In genomic region chr7:144217192-144217591, GRCm38 (mm10) we compare ENCODE assay signal across 8 mouse cellular contexts.
DNase-seq lines count a peak whose midpoint lies in the region; ATAC-seq and TF ChIP-seq lines count a peak whose summit lies in the region.
"Had no signal": no experiment of that assay in that cellular context is flagged by ENCODE, and none has a peak within 500 bp of the region (broad histone marks: within the 10 kb centered on the region; RNA-seq: fewer than 3 reads in every experiment).

No protein-coding gene starts in this region.

- H3K9ac ChIP-seq in CH12.LX (ENCODE audit: insufficient read depth, low read depth) = no peak overlapping the region
- no peak overlapping the region for H3K9ac ChIP-seq in kidney, postnatal 0 days (ENCODE audit: low read depth, low read length)
- H3K9ac ChIP-seq: limb, embryonic 15.5 days had no signal

- no peaks in the 10 kb centered on the region for H3K36me3 ChIP-seq in CH12.LX (replicated peaks in 1 of 2; ENCODE audit: control insufficient read depth in 1 of 2, insufficient read depth in 1 of 2, low read length in 1 of 2)
- H3K36me3 ChIP-seq in kidney, postnatal 0 days (ENCODE audit: insufficient read depth, low read length) = no peaks in the 10 kb centered on the region
- H3K36me3 ChIP-seq: limb, embryonic 15.5 days had no signal

- intact Hi-C loops in gastrocnemius, adult 2 months (cut with DNase I) = loop anchor here (1.0 to 10.0 kb wide), 3 partner anchors 209 to 560 kb away; partner anchors contain the start of gene Fadd

- H3K9me3 ChIP-seq in CH12.LX (replicated peaks; ENCODE audit: low read length) = peaks cover 2% of the 10 kb centered on the region
- no peaks in the 10 kb centered on the region for H3K9me3 ChIP-seq in kidney, postnatal 0 days (replicated peaks; ENCODE audit: low read length)
- H3K9me3 ChIP-seq: limb, embryonic 15.5 days had no signal

- 4% methylated on average over 3 of the region's 3 CpGs for WGBS in kidney, postnatal 0 days

- no peaks in the 10 kb centered on the region for H3K4me1 ChIP-seq in CH12.LX (ENCODE audit: control insufficient read depth in 1 of 2, insufficient read depth in 2 of 2)
- H3K4me1 ChIP-seq in kidney, postnatal 0 days (replicated peaks; ENCODE audit: insufficient read depth, low read length) = no peaks in the 10 kb centered on the region
- H3K4me1 ChIP-seq: limb, embryonic 15.5 days had no signal

- H3K4me2 ChIP-seq in CH12.LX (ENCODE audit: insufficient read depth, low read depth, poor library complexity, severe bottlenecking) = no peak overlapping the region
- H3K4me2 ChIP-seq in kidney, postnatal 0 days (ENCODE audit: low read length) = no peak overlapping the region
- H3K4me2 ChIP-seq: limb, embryonic 15.5 days had no signal

- DNase-seq in CH12.LX (ENCODE audit: extremely low read depth) (peak; percentile 28), R1 (ENCODE audit: low read depth, low spot score) (peak; percentile 59)
- peak; percentile 80 to 86 for DNase-seq in cerebellum, postnatal 25 days
- peak; percentile 71 for DNase-seq in gastrocnemius, adult 2 months
- peak; percentile 82 for DNase-seq in kidney, postnatal 0 days (ENCODE audit: low spot score)
- DNase-seq in lung, postnatal 14 days = peak; percentile 71
- peak; percentile 74 to 83 for DNase-seq in right cerebral cortex, postnatal 10 days (ENCODE audit: low spot score in 2 of 2)

- 0 out of 2 replicates have a peak, but pooled peaks have one; percentile 44 for ATAC-seq in kidney, postnatal 0 days (replicated peaks; ENCODE audit: low FRiP score, low read depth)

- TF ChIP-seq POLR2A in CH12.LX (IDR thresholded peaks at IDR 0.05; ENCODE audit: low read depth, low read length) = no peak

- dilution Hi-C loops in CH12.LX (cut with MboI; ENCODE audit: extremely low pct_ligation_motif_present, extremely low pct_unique_long_range_greater_than_20kb, low sequenced_read_pairs) = no loop called here

- H3K79me2 ChIP-seq in CH12.LX (replicated peaks; ENCODE audit: control insufficient read depth, extremely low read depth, insufficient read depth, poor library complexity, severe bottlenecking) = no peaks in the 10 kb centered on the region

- TF ChIP-seq RAD21 in CH12.LX (IDR thresholded peaks at IDR 0.05; ENCODE audit: low read depth, low read length) = peak; percentile 80

- H3K27ac ChIP-seq in CH12.LX (ENCODE audit: insufficient read depth, low read depth) = no peak overlapping the region
- H3K27ac ChIP-seq in gastrocnemius, adult 2 months = no peak overlapping the region
- H3K27ac ChIP-seq in kidney, postnatal 0 days = no peak overlapping the region
- H3K27ac ChIP-seq: limb, embryonic 15.5 days had no signal

- peaks cover 60% of the 10 kb centered on the region for H3K27me3 ChIP-seq in CH12.LX (replicated peaks)
- no peaks in the 10 kb centered on the region for H3K27me3 ChIP-seq in kidney, postnatal 0 days (ENCODE audit: insufficient read depth, low read length)
- H3K27me3 ChIP-seq: limb, embryonic 15.5 days had no signal

- no peak for TF ChIP-seq EP300 in CH12.LX (IDR thresholded peaks at IDR 0.05; ENCODE audit: low read length)

- no peak overlapping the region for H3K4me3 ChIP-seq in CH12.LX (replicated peaks in 1 of 3; ENCODE audit: low read depth in 2 of 3, low read length in 2 of 3, poor library complexity in 1 of 3)
- H3K4me3 ChIP-seq in gastrocnemius, adult 2 months = no peak overlapping the region
- no peak overlapping the region for H3K4me3 ChIP-seq in kidney, postnatal 0 days (replicated peaks; ENCODE audit: low read depth, low read length)
- H3K4me3 ChIP-seq: limb, embryonic 15.5 days had no signal

- in situ Hi-C loops in CH12.LX (cut with MboI; ENCODE audit: low pct_ligation_motif_present, low pct_unique_long_range_greater_than_20kb, low sequenced_read_pairs) = loop anchor here (10.0 to 25.0 kb wide), 2 partner anchors 208 to 370 kb away; partner anchors contain the start of gene Fadd

- TF ChIP-seq CTCF in CH12.LX (conservative IDR thresholded peaks at IDR 0.05 in 1 of 2, IDR thresholded peaks at IDR 0.05 in 1 of 2; ENCODE audit: low read depth in 2 of 2, low read length in 2 of 2) = peak; percentile 80 to 89
- peak; percentile 94 for TF ChIP-seq CTCF in gastrocnemius, adult 2 months (IDR thresholded peaks at IDR 0.05)
- TF ChIP-seq CTCF in kidney, postnatal 0 days (IDR thresholded peaks at IDR 0.05; ENCODE audit: low read depth) = peak; percentile 93

TF ChIP-seq in CH12.LX, 34 proteins besides CTCF, POLR2A, EP300 and RAD21:
- TF ChIP-seq NRF1 (IDR thresholded peaks at IDR 0.05; ENCODE audit: low read depth, low read length) = no peak
- TF ChIP-seq MAFK (IDR thresholded peaks at IDR 0.05; ENCODE audit: insufficient replicate concordance, low read length) = no peak
- TF ChIP-seq KAT2A (IDR thresholded peaks at IDR 0.05; ENCODE audit: insufficient replicate concordance, low read length) = no peak
- 0 out of 2 replicates have a peak, but pooled peaks have one; percentile 20 for TF ChIP-seq NELFE (IDR thresholded peaks at IDR 0.05; ENCODE audit: low read depth, low read length)
- TF ChIP-seq ZC3H11A (IDR thresholded peaks at IDR 0.05; ENCODE audit: low read depth, low read length) = no peak
- TF ChIP-seq JUND (conservative IDR thresholded peaks at IDR 0.05; ENCODE audit: low read depth, low read length) = no peak
- TF ChIP-seq ZKSCAN1 (IDR thresholded peaks at IDR 0.05; ENCODE audit: borderline replicate concordance, low read depth, low read length) = no peak
- peak; percentile 86 for TF ChIP-seq SMC3 (IDR thresholded peaks at IDR 0.05; ENCODE audit: low read depth, low read length)

Comparison
In these comparisons a context has a peak if more than half of its experiments do, and no peak if none do; other contexts are left out.
1. DNase-seq: peak in every context shown above with its lines; median percentile 83 in cerebellum, postnatal 25 days; 82 in kidney, postnatal 0 days; 78 in right cerebral cortex, postnatal 10 days; 71 in gastrocnemius, adult 2 months; 71 in lung, postnatal 14 days; 59 in R1; 28 in CH12.LX.